Mouse (Mus musculus): ENCODE measurements around the gene Pnpla7. TPM values are rescaled to one million over a fixed set of nuclear protein-coding genes. Genes with fewer than 3 reads are reported as not detected.

The Pnpla7 gene
- total RNA-seq, 4 experiments from 2014 or later = 20.9 to 40.0 (median 37.1) TPM

- DNase-seq (ENCODE audit: low spot score in 2 of 2) = no peak
These were observed 90.7 kb downstream of the Pnpla7 start for GRCm38 (mm10) chr2:25066552-25066951.

GRCm38 (mm10) chr2:25069537-25069936 lies 93.7 kb downstream of the Pnpla7 start:
- no peak for DNase-seq (ENCODE audit: low spot score in 2 of 2)

- DNase-seq (ENCODE audit: low spot score in 2 of 2) = no peak
These were observed 96.6 kb downstream of the Pnpla7 start for GRCm38 (mm10) chr2:25072398-25072797.

GRCm38 (mm10) chr2:25075506-25075905 lies 99.7 kb downstream of the Pnpla7 start:
- DNase-seq (ENCODE audit: low spot score in 2 of 2) = no peak

GRCm38 (mm10) chr2:25078967-25079366 lies 103.1 kb downstream of the Pnpla7 start:
- DNase-seq (ENCODE audit: low spot score in 2 of 2) = no peak

DNA sequence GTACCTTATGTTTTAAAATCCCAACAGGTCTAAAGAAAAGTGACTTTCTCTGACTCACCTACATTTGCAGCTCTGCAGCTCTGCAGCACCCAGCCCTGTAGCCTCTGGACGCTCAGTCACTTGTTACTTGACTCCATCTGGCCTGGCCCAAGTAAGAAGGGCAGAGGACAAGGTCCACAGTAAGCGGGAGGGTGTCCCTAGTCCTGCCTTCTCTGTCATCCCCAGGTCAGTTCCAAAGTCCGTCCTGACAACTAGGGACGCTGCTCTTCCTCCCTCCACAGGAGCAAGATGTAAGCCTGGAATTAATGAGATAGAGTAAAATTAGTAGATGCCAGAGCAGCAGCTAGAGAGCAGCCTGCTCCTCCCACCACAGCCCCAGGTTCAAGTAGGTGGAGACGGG lies 104.2 kb downstream of the Pnpla7 start, which contains the start of gene Entpd8:
Gene Entpd8 (plus strand): TSS at position 229 of the 400 bp plus-strand sequence.
- DNase-seq (ENCODE audit: low spot score in 2 of 2) = no peak

- DNase-seq (ENCODE audit: low spot score in 2 of 2) = no peak
These were observed 107.9 kb downstream of the Pnpla7 start for GRCm38 (mm10) chr2:25083697-25084096.

- no peak for DNase-seq (ENCODE audit: low spot score in 2 of 2)
These were observed 109.7 kb downstream of the Pnpla7 start for GRCm38 (mm10) chr2:25085571-25085970.

DNA sequence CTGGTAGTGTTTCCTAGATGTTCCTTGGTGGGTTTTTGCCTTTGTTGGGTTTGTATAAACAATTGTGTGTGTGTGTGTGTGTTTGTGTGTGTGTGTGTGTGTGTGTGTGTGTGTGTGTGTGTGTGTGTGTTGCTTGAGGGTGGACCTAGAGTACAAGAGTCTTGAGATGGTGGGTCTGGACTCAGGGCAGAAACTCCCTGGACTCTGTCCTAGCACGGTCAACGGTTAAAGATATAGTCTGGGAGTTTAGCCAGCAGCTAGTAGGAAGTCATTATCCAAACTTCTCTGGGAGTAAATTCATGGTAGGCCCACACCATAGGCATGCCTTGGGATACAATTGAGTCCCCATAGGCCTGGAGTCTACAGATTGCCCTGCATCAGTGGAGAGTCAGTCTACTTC lies 112.0 kb downstream of the Pnpla7 start:
- no peak for DNase-seq (ENCODE audit: low spot score in 2 of 2)

GRCm38 (mm10) chr2:25088636-25089035 lies 112.8 kb downstream of the Pnpla7 start:
- DNase-seq (ENCODE audit: low spot score in 2 of 2) = no peak

DNA sequence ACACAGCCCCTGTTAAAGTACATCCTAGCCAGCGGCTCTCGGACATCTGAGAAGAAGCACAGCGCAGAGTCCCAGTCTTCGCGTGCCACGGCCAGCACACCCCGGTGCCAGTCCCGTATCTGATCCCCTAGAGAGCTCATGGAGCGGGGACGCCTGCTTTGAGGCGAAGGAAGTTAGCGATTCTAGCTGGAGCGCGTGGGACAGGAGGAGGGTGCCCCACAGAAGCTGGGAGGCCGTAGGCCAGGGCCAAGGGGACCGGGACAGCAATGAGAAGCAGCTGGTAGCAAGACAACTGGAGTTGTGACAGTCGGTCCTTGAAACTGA lies 118.9 kb downstream of the Pnpla7 start:
- DNase-seq (ENCODE audit: low spot score in 2 of 2) = no peak

DNA sequence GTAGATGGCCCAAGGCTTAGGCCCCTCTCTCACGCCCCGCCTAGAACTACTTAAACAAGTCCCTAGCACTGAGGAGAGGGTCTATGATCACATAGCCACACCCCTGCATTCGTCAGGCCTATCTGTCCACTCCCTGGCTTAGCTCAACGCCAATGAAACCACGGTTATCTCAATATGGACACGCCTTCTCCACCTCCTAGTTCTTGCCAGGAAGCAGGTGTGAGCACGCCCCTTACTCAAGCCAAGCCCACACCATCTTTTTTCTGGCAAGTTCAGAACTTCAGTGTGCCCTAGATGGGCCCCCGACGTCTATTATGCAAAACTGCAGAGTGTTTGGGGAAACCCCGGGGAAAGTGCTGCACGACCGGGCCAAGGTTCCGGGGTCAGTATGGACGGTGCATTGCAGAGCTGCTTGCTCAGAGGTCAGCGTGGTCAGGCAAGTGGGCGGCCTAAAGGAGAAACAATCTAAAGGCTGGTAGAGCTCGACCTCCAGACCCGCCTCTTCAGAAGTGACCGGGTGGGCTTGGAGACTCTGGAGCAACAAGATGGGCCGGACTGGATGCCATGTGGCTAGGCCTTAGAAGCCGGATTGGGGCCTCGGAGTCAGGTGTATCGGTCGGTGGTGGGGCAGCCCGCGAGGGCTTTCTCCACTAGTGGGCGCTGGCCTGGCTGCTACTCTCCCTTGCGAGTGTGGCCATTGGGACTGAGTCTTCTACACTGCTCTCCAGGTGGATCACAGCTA lies 119.4 kb downstream of the Pnpla7 start, which contains the start of gene Noxa1:
Gene Noxa1 (minus strand): TSS at position 41 of the 742 bp plus-strand sequence.
- no peak for DNase-seq (ENCODE audit: low spot score in 2 of 2)

DNA sequence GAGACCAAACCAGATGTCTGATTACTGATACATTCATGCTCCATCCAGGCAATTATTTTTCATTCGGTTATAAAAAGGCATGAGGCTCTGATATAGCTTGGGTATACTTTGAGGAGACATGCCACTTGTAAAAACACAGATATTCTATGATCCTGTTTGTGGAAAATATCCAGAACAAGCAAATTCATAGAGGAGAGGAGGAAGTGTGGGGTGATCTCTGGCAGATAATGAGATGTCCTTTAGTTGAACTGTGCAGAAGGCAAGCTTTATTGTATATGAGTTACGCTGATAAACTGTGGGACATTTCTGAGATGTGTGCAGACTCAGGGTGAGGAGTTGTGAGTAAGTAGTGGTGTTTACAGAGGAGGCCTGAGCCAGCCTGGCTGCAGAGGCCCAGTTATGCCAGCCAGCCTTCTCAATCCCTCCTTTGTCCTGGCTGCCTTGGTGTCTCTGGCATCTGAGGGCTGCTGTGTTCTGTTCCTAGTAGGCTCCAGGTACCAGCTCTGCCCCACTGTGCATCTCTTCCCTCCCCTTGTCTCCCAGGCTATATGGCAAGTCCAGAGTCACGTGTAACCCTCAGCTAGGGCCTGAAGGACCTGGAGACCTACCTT lies 122.3 kb downstream of the Pnpla7 start:
- peak in 1 of 2 experiments; percentile 26 for DNase-seq (ENCODE audit: low spot score in 2 of 2)

- peak in 1 of 2 experiments; percentile 46 for DNase-seq (ENCODE audit: low spot score in 2 of 2)
These were observed 123.1 kb downstream of the Pnpla7 start for GRCm38 (mm10) chr2:25098956-25099355.

DNA sequence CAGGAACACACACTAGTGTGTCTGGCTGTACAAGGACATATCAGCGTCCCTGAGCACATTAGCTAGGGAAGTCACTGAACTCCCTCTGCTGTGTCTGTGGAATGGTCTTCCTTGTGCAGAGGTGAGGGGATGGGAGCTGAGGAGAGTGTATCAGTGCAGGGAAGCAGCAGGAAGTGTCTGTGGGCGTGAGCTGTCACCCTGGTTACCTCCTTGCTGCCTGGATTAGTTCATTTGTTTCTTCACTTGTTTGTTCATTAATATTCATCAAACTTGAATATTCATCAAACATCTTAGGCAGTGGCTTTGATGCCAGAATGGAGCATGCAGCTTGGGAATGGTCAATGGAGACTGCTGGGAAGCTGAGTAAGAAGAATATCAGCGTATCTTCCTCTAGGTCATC lies 123.9 kb downstream of the Pnpla7 start:
- DNase-seq (ENCODE audit: low spot score in 2 of 2) = peak in 1 of 2 experiments; percentile 13

Small RNA genes lying within 50 kb of the gene (microRNA-seq; reads per million reads assigned to microRNA genes)
- gene Gm22875 = 0 reads per million in 2 experiments
- gene Gm24328 = 0 reads per million in 2 experiments
- 0 to 0.25 reads per million in 2 experiments for gene Mir7664

Other genes starting within 250 kb of the Pnpla7 start
- 10 to 100 TPM; 67.6 to 77.5 (median 76.0) TPM for gene Cacna1b, start 212.9 kb upstream of the Pnpla7 start, total RNA-seq (2022)
- gene Ehmt1, start 56.4 kb upstream of the Pnpla7 start, total RNA-seq (2022) = 10 to 100 TPM; 54.9 to 75.0 (median 66.8) TPM
- 10 to 100 TPM; 10.8 to 17.4 (median 17.1) TPM for gene Arrdc1, start 40.8 kb upstream of the Pnpla7 start, total RNA-seq (2022)
- 10 to 100 TPM; 31.0 to 38.0 (median 35.3) TPM for gene Zmynd19, start 26.2 kb upstream of the Pnpla7 start, total RNA-seq (2022)
- gene Dph7, start 13.6 kb upstream of the Pnpla7 start, total RNA-seq (2022) = 10 to 100 TPM; 32.3 to 37.1 (median 35.2) TPM
- 10 to 100 TPM; 80.5 to 87.5 (median 85.1) TPM for gene Mrpl41, start 935 bp upstream of the Pnpla7 start, total RNA-seq (2022)
- 100 to 1,000 TPM; 768 to 931 (median 837) TPM for gene Nsmf, start 78.3 kb downstream of the Pnpla7 start, total RNA-seq (2022)
- gene Entpd8, start 104.3 kb downstream of the Pnpla7 start, total RNA-seq (2022) = not detected
- gene Noxa1, start 119.1 kb downstream of the Pnpla7 start, total RNA-seq (2022) = not detected
- 10 to 100 TPM; 16.9 to 20.4 (median 19.5) TPM for gene Nrarp, start 204.7 kb downstream of the Pnpla7 start, total RNA-seq (2022)
- gene Tor4a, start 220.9 kb downstream of the Pnpla7 start, total RNA-seq (2022) = 1 to 10 TPM; 2.2 to 4.6 (median 2.8) TPM
- gene Nelfb, start 235.5 kb downstream of the Pnpla7 start, total RNA-seq (2022) = 10 to 100 TPM; 56.7 to 64.9 (median 64.0) TPM
- gene Stpg3, start 238.6 kb downstream of the Pnpla7 start, total RNA-seq (2022) = under 1 TPM in 2 of 4 experiments, not detected in 2; 0.27 to 0.29 TPM
- not detected for gene Fam166a, start 242.7 kb downstream of the Pnpla7 start, total RNA-seq (2022)
- gene Tubb4b, start 248.7 kb downstream of the Pnpla7 start, total RNA-seq (2022) = 100 to 1,000 TPM; 303 to 348 (median 313) TPM

All from layer of hippocampus, adult 8-10 months (tissue).